Mouse (Mus musculus): ENCODE data around the gene Eno4. TPM values are rescaled to one million over a fixed set of nuclear protein-coding genes. Genes with fewer than 3 reads are reported as not detected.

Eno4 gene
- polyA plus RNA-seq, 1 experiment from 2014 or later, result 0.49 TPM

DNA sequence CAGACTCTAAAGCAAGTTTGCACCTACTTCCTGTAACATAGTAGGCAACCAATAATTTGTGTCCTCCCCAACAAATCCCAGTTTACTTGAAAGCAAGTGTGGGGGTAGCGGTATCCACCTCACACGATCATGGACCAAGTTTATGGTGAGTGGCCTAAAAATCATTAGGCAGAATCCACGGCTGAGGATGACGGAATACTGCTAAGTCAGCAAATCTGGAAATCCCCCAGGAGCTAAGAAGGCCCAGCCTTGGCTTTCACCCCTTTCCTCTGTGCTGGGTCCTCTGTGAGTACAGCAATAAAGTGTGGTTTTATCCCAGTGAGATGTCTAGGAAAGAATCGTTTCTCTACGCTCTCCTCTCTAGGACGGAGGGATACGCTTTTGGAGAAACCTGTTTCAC is 11.6 kb downstream of the Eno4 start:
- no peaks in the 10 kb centered on the region for H3K4me1 ChIP-seq (ENCODE audit: control insufficient read depth, insufficient read depth, low read length)
- no peaks in the 10 kb centered on the region for H3K27me3 ChIP-seq (ENCODE audit: control insufficient read depth, insufficient read depth, low read length)
- no peaks in the 10 kb centered on the region for H3K9me3 ChIP-seq (ENCODE audit: control insufficient read depth, low read length)
- DNase-seq (no peak), ATAC-seq (ENCODE audit: low FRiP score, low TSS enrichment) (no peak)
- H3K4me3 ChIP-seq (replicated peaks; ENCODE audit: low read depth, low read length), result no peak overlapping the region
- no peak overlapping the region for H3K27ac ChIP-seq (replicated peaks; ENCODE audit: low read depth, low read length)
- no peak overlapping the region for H3K9ac ChIP-seq (replicated peaks; ENCODE audit: low read length)
- H3K4me2 ChIP-seq (ENCODE audit: low read length), result no peak overlapping the region
- no peaks in the 10 kb centered on the region for H3K36me3 ChIP-seq (ENCODE audit: control insufficient read depth, insufficient read depth, low read length)
- 93% methylated on average over 8 of the region's 8 CpGs for WGBS

DNA sequence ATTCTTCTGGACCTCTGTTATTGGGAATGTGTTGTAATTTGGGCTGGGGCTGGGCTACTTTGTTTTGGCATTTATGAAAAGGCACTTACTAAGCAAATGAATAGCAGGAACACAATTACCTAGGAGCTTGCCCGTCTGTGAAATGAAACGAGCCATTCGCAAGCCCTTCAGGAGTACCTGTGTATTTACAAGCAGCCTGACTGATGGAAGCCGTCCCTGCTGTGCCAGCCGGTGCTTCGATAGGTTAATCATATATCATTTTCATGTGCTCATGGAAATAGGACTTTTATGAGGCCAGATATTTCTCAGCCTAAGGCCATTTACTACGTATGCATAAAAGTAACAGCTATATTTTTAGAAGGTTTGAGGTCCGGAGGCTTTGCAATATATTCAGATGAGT is 19.8 kb downstream of the Eno4 start:
- no peaks in the 10 kb centered on the region for H3K36me3 ChIP-seq (ENCODE audit: control insufficient read depth, insufficient read depth, low read length)
- no peak overlapping the region for H3K4me3 ChIP-seq (replicated peaks; ENCODE audit: low read depth, low read length)
- H3K27ac ChIP-seq (replicated peaks; ENCODE audit: low read depth, low read length), result no peak overlapping the region
- H3K4me1 ChIP-seq (ENCODE audit: control insufficient read depth, insufficient read depth, low read length), result no peaks in the 10 kb centered on the region
- ATAC-seq (ENCODE audit: low FRiP score, low TSS enrichment), result no peak
- WGBS, result 79% methylated on average over 8 of the region's 8 CpGs
- H3K27me3 ChIP-seq (ENCODE audit: control insufficient read depth, insufficient read depth, low read length), result peaks cover 12% of the 10 kb centered on the region; the same call in 1 of the 2 replicates
- H3K9ac ChIP-seq (replicated peaks; ENCODE audit: low read length), result no peak overlapping the region
- H3K4me2 ChIP-seq (ENCODE audit: low read length), result no peak overlapping the region
- H3K9me3 ChIP-seq (ENCODE audit: control insufficient read depth, low read length), result no peaks in the 10 kb centered on the region
- no peak for DNase-seq

DNA sequence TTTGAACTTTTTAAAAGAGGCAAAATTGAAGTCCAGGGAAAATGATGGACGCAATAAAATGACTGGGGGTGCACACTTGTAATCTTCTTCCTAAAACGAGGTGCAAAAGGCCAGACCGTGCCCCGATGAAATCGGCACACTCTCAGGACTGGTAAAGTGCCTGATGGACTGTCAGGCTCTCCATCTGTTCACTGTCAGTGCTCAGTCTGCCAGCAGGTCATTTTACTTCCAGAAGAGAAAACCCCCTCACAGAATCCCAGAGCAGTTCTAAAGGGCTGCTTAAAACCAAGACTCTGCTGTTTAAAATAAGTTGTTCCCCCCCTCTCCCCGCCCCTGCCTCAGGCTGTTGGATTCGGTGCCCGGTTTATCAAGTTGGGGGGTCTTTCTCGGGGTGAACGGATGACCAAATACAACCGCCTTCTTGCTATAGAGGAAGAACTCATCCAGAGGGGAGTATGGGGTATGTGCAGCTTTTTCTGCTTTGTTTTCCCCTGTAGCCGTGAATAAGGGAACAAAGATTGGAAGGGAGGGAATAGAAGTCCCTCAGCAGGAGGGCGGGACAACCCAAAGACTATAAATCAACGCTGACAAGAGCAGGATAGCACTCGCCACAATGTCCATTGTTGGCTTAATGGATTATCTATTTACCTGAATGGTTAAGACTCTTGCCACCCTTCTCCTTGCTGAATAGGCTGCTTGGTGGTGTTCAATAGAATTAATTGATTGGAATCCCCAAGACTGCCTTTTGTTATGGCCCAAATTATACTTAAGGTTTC is 25.7 kb downstream of the Eno4 start:
- Histone ChIP-seq H3K36me3 (ENCODE audit: control insufficient read depth, insufficient read depth, low read length) (no peaks in the 10 kb centered on the region), H3K9ac (replicated peaks; ENCODE audit: low read length) (no peak overlapping the region), H3K27me3 (ENCODE audit: control insufficient read depth, insufficient read depth, low read length) (peaks cover 61% of the 10 kb centered on the region), H3K27ac (replicated peaks; ENCODE audit: low read depth, low read length) (no peak overlapping the region), H3K4me1 (ENCODE audit: control insufficient read depth, insufficient read depth, low read length) (no peaks in the 10 kb centered on the region), H3K4me2 (ENCODE audit: low read length) (no peak overlapping the region), H3K9me3 (ENCODE audit: control insufficient read depth, low read length) (no peaks in the 10 kb centered on the region), H3K4me3 (replicated peaks; ENCODE audit: low read depth, low read length) (no peak overlapping the region)
- 12% methylated on average over 15 of the region's 15 CpGs for WGBS
- no peak for ATAC-seq (ENCODE audit: low FRiP score, low TSS enrichment)
- DNase-seq, result peak; percentile 25

DNA sequence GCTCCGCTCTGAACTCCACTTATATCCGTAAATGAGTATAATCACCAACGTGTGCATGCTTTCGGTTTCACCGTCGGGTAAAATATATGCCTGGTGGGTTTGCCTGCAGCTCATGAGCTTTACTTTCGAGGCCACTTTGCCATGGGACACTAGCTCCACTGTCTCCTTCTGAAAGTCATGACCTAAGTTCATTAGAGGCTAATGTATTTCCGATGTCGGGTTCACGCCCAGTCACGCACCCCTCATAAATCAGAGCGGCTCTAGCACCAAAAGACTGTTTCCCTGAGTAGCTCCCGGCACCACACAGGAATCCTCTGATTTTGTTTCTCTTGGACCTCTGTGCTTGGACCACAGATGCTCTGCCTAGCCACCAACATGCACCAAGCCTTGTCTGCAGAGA is 27.6 kb downstream of the Eno4 start:
- 91% methylated on average over 13 of the region's 13 CpGs for WGBS
- DNase-seq, result no peak

DNA sequence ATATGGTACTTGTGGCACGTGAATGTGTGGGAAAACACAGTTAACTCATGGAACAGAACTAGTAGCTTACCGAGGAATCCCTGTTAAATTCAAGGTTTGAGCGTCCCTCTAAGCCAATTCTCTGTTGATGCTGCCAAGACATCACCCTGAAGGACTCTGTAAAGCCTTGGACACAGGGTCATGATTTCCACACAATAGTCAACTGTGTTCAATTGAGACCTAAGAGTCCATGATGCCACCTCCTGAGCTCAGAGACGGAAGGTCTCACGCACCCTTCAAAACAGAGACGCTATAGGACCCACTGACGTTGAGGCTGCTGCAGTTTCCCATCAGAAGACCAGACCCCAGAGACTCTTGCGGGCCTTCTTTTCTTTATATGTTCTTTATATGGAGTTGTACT is 30.9 kb downstream of the Eno4 start:
- H3K27ac ChIP-seq (replicated peaks; ENCODE audit: low read depth, low read length), result no peak overlapping the region
- no peak overlapping the region for H3K9ac ChIP-seq (replicated peaks; ENCODE audit: low read length)
- H3K4me3 ChIP-seq (replicated peaks; ENCODE audit: low read depth, low read length), result no peak overlapping the region
- H3K27me3 ChIP-seq (ENCODE audit: control insufficient read depth, insufficient read depth, low read length), result peaks cover 74% of the 10 kb centered on the region
- DNase-seq (no peak), ATAC-seq (ENCODE audit: low FRiP score, low TSS enrichment) (no peak)
- H3K4me1 ChIP-seq (ENCODE audit: control insufficient read depth, insufficient read depth, low read length), result peaks cover 3% of the 10 kb centered on the region; the same call in 1 of the 2 replicates
- no peaks in the 10 kb centered on the region for H3K9me3 ChIP-seq (ENCODE audit: control insufficient read depth, low read length)
- H3K4me2 ChIP-seq (ENCODE audit: low read length), result no peak overlapping the region
- no peaks in the 10 kb centered on the region for H3K36me3 ChIP-seq (ENCODE audit: control insufficient read depth, insufficient read depth, low read length)
- WGBS, result 57% methylated on average over 8 of the region's 8 CpGs

More for the DNA sequence above, 27.6 kb downstream of the Eno4 start:
- Histone ChIP-seq H3K4me1 (ENCODE audit: control insufficient read depth, insufficient read depth, low read length) (no peaks in the 10 kb centered on the region), H3K27ac (replicated peaks; ENCODE audit: low read depth, low read length) (no peak overlapping the region), H3K9ac (replicated peaks; ENCODE audit: low read length) (no peak overlapping the region), H3K4me2 (ENCODE audit: low read length) (no peak overlapping the region), H3K9me3 (ENCODE audit: control insufficient read depth, low read length) (no peaks in the 10 kb centered on the region), H3K27me3 (ENCODE audit: control insufficient read depth, insufficient read depth, low read length) (peaks cover 69% of the 10 kb centered on the region), H3K36me3 (ENCODE audit: control insufficient read depth, insufficient read depth, low read length) (no peaks in the 10 kb centered on the region), H3K4me3 (replicated peaks; ENCODE audit: low read depth, low read length) (no peak overlapping the region)
- ATAC-seq (ENCODE audit: low FRiP score, low TSS enrichment), result no peak

DNA sequence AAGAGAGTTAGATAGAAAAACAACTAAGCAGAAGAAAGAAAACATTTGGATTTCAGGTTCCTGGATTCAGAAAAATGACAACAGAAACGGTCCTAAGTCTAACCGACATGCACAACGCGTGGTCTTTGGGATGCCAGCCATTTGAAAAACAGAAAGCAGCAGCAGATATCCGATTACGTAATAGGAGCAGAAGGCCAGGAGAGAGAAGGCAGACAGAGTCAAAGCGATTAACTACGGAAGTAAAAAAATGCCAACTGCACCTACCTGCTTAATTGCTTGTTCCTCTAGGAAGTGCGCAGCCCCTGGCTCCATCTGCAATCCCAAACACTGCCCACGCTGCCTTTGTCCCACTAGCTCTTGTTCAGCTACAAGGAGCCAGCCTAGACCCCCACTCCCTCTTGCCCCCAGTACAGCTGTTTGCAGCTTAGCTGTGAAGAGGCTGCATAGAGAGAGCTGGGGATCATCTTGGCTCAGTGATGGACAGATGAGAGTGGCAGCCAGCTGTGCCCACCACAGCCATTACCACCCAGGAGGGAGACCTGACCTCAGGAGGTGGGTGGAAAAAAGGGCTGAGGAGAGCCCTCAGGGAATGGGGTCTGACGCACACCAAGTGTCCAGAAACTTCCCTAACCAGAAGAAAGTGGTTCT is 32.1 kb downstream of the Eno4 start:
- H3K27ac ChIP-seq (replicated peaks; ENCODE audit: low read depth, low read length), result no peak overlapping the region
- no peak for ATAC-seq (ENCODE audit: low FRiP score, low TSS enrichment)
- 83% methylated on average over 11 of the region's 11 CpGs for WGBS
- no peaks in the 10 kb centered on the region for H3K36me3 ChIP-seq (ENCODE audit: control insufficient read depth, insufficient read depth, low read length)
- H3K4me1 ChIP-seq (ENCODE audit: control insufficient read depth, insufficient read depth, low read length), result peaks cover 8% of the 10 kb centered on the region; the same call in 1 of the 2 replicates
- no peak overlapping the region for H3K9ac ChIP-seq (replicated peaks; ENCODE audit: low read length)
- no peak overlapping the region for H3K4me2 ChIP-seq (ENCODE audit: low read length)
- DNase-seq, result no peak
- no peaks in the 10 kb centered on the region for H3K9me3 ChIP-seq (ENCODE audit: control insufficient read depth, low read length)
- peaks cover 69% of the 10 kb centered on the region for H3K27me3 ChIP-seq (ENCODE audit: control insufficient read depth, insufficient read depth, low read length)
- no peak overlapping the region for H3K4me3 ChIP-seq (replicated peaks; ENCODE audit: low read depth, low read length)

DNA sequence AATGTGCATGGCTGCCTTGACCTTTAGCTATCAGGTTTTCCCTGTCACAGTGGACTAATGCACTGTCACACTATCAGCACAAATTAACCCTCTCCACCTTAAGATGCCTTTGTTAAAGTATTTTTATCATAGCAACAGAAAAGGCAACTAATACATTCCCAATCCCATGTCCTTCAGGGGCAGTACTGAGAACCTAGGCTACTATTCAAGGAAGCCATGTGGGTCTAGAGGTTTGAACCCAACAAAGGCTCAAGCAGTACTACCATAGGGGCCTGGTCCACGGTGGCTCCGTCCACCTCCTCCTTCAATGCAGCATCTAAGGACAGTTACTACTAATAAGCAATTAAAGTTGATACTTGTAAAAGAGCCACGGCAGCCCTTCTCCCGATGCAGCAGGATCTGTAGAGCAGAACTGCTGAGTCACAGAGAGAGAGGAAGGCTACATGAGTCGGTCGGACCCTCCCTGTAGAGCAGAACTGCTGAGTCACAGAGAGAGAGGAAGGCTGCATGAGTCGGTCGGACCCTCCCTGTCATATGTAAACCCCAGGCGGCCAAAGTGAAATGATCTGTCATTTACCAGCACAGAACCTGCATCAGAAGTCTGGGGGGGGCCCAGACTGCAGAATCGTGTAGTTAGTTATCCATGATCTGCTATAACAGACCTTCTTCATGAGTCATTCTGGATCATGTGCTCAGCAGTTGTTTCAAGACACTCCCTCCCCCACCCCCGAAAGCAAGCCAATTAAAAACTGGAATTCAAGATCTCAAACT is 35.4 kb downstream of the Eno4 start:
- peak overlapping the region; percentile 13; the same call in 1 of the 2 replicates for H3K4me2 ChIP-seq (ENCODE audit: low read length)
- 46% methylated on average over 11 of the region's 11 CpGs for WGBS
- H3K27ac ChIP-seq (replicated peaks; ENCODE audit: low read depth, low read length), result no peak overlapping the region
- no peaks in the 10 kb centered on the region for H3K36me3 ChIP-seq (ENCODE audit: control insufficient read depth, insufficient read depth, low read length)
- peak; percentile 28 for DNase-seq
- H3K9me3 ChIP-seq (ENCODE audit: control insufficient read depth, low read length), result no peaks in the 10 kb centered on the region
- peaks cover 8% of the 10 kb centered on the region; the same call in 1 of the 2 replicates for H3K4me1 ChIP-seq (ENCODE audit: control insufficient read depth, insufficient read depth, low read length)
- no peak; the same call in 1 of the 2 replicates for ATAC-seq (ENCODE audit: low FRiP score, low TSS enrichment)
- no peak overlapping the region for H3K9ac ChIP-seq (replicated peaks; ENCODE audit: low read length)
- peaks cover 69% of the 10 kb centered on the region for H3K27me3 ChIP-seq (ENCODE audit: control insufficient read depth, insufficient read depth, low read length)
- H3K4me3 ChIP-seq (replicated peaks; ENCODE audit: low read depth, low read length), result no peak overlapping the region

DNA sequence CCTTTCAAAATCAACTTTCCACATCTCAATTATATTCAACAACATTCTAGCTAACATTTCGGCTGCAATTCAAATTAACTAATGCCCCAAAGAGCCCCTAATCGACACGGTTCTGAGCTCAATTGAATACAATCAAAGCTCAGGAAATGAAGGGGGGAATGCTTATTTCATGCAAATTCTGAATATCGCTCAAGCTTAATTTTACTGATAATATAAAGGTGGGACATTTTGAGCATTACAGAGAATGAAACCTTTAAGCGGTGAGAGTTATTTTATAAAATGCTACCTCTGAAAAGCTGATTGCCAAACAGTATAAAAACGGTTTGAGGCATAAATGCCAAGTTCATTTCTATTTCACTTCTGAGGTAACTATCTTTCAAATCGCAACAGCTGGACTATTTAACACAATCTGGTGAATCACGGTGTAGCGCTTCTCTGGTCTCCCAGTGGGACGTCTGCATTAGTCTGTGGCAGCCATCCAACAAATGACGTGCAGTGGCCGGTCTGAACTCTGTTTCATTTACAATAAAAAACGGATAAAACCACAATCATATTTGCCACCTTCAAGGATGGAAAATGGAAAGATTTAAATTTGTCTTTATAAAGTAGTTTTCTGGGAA is 36.3 kb downstream of the Eno4 start:
- WGBS, result 12% methylated on average over 13 of the region's 13 CpGs
- Histone ChIP-seq H3K36me3 (ENCODE audit: control insufficient read depth, insufficient read depth, low read length) (no peaks in the 10 kb centered on the region), H3K9ac (replicated peaks; ENCODE audit: low read length) (no peak overlapping the region), H3K4me3 (replicated peaks; ENCODE audit: low read depth, low read length) (no peak overlapping the region), H3K27me3 (ENCODE audit: control insufficient read depth, insufficient read depth, low read length) (peaks cover 74% of the 10 kb centered on the region), H3K4me2 (ENCODE audit: low read length) (peak overlapping the region; percentile 17), H3K27ac (replicated peaks; ENCODE audit: low read depth, low read length) (no peak overlapping the region), H3K4me1 (ENCODE audit: control insufficient read depth, insufficient read depth, low read length) (peaks cover 8% of the 10 kb centered on the region; the same call in 1 of the 2 replicates), H3K9me3 (ENCODE audit: control insufficient read depth, low read length) (no peaks in the 10 kb centered on the region)
- DNase-seq (peak; percentile 82), ATAC-seq (ENCODE audit: low FRiP score, low TSS enrichment) (no peak)
